12 mouse cellular contexts compared by ENCODE assay signal in genomic region chr9:62901736-62902135, GRCm38 (mm10). TPM values are rescaled to one million over a fixed set of nuclear protein-coding genes. Genes with fewer than 3 reads are reported as not detected.
"Had no signal": no experiment of that assay in that cellular context is flagged by ENCODE, and none has a peak within 500 bp of the region (broad histone marks: within the 10 kb centered on the region; RNA-seq: fewer than 3 reads in every experiment).

No protein-coding gene starts in this region.

- DNase-seq: kidney, postnatal 10 days; kidney, postnatal 4 days; left cerebral cortex, postnatal 4 days; lung, adult 18-20 months; right cerebral cortex, postnatal 25 days; thymus, postnatal 4 days had no signal

- H3K4me1 ChIP-seq: limb, embryonic 13.5 days; neural tube, embryonic 12.5 days had no signal

- H3K9me3 ChIP-seq: neural tube, embryonic 12.5 days had no signal

- H3K4me2 ChIP-seq: limb, embryonic 13.5 days; neural tube, embryonic 12.5 days had no signal

- H3K9ac ChIP-seq: limb, embryonic 13.5 days; liver, embryonic 14.5 days; neural tube, embryonic 12.5 days had no signal

- H3K27me3 ChIP-seq: limb, embryonic 13.5 days; neural tube, embryonic 12.5 days had no signal

- H3K4me3 ChIP-seq: layer of hippocampus, adult 2 months; limb, embryonic 13.5 days; neural tube, embryonic 12.5 days had no signal

- H3K27ac ChIP-seq: layer of hippocampus, adult 2 months; limb, embryonic 13.5 days; liver, embryonic 14.5 days; neural tube, embryonic 12.5 days had no signal

RNA-seq across cellular contexts. Expression of gene Calml4, which starts 43.9 kb away (rescaled TPM):
- total RNA-seq: left cerebral cortex, adult 18-20 months; neutrophil, adult 5-6 weeks had no signal
